Mouse (Mus musculus) heart, adult 2 months (tissue): ENCODE data around the gene Vmo1.

ENCODE experiments used
- CTCF ChIP-seq: fragments of 200-600 bp; IDR thresholded peaks from 2 replicates; pipeline ENCODE4 v1.8.1; 2022; ENCODE audit warnings: antibody characterized with exemption, mild to moderate bottlenecking, moderate library complexity
- EP300 ChIP-seq: fragments of 200-500 bp; IDR thresholded peaks from 2 replicates; pipeline ENCODE4 v1.6.1; 2011; ENCODE audit warnings: low read depth, low read length, control low read depth; ENCODE audit not compliant: insufficient read depth

DNA sequence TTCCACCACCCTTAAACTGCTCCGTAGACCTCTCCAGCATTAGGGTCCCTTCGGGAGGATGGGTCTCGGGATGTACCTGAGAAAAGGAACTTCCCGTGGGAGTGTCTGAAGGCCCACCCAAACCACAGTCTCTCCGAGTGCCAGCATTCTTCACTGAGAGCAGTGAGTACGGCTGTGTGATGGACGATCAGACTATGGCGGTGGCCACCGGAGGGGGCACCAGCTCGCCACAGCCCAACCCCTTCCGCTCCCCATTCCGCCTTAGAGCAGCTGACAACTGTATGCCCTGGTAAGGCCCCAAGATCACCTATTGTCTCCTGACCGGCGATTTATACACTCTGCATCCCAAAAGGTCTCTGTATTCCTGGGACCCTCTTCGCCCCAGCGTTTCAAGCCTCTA lies 49.2 kb downstream of the Vmo1 start:
- TF ChIP-seq CTCF, result no peak
- no peak for TF ChIP-seq EP300
